Mouse (Mus musculus) spleen, embryonic (tissue): ENCODE measurements at regions not wholly inside any gene's neighbourhood (a gene's known extent, or its start where the extent isn't known, plus 50 kb on each side); places are given as distances from the start of the nearest gene placed in this dataset.
"Not testable (repeated sequence)": the region's sequence is repeated elsewhere in the genome, so short reads cannot be mapped to it uniquely, and the experiment has no call there.

Experiments
- CTCF ChIA-PET: fragments of 350-600 bp; sonication (Branson Sonifier 250); formaldehyde crosslinking; loops from one replicate; lab custom pipeline; 2022; lab: Charles Lee

GRCm38 (mm10) chr17:85886237-85886636 is 198.2 kb upstream of the Six2 start:
- CTCF ChIA-PET: no interaction called here

- CTCF ChIA-PET: no interaction called here
Observed at GRCm38 (mm10) chr17:85881636-85882170, 193.6 kb upstream of the Six2 start.

- CTCF ChIA-PET: no interaction called here
Observed at GRCm38 (mm10) chr17:85881046-85881445, 193.0 kb upstream of the Six2 start.

GRCm38 (mm10) chr17:85877426-85877825 is 189.4 kb upstream of the Six2 start:
- CTCF ChIA-PET: interaction anchor here (0.6 kb wide), 1 partner anchor 998 kb away, joined by 11 read pairs; no protein-coding TSS in a partner anchor

- CTCF ChIA-PET: no interaction called here
Observed at GRCm38 (mm10) chr17:85876853-85877252, 188.8 kb upstream of the Six2 start.

GRCm38 (mm10) chr17:85873853-85874586 is 185.9 kb upstream of the Six2 start:
- CTCF ChIA-PET: interaction anchor here (0.6 kb wide), 1 partner anchor 25 kb away, joined by 7 read pairs; no protein-coding TSS in a partner anchor

- CTCF ChIA-PET: no interaction called here
Observed at GRCm38 (mm10) chr17:85872903-85873413, 184.9 kb upstream of the Six2 start.

- CTCF ChIA-PET: no interaction called here
Observed at GRCm38 (mm10) chr17:85870406-85870805, 182.3 kb upstream of the Six2 start.

- CTCF ChIA-PET: no interaction called here
Observed at GRCm38 (mm10) chr17:85869179-85869578, 181.1 kb upstream of the Six2 start.

- CTCF ChIA-PET: no interaction called here
Observed at GRCm38 (mm10) chr17:85867945-85868616, 180.0 kb upstream of the Six2 start.

- CTCF ChIA-PET: no interaction called here
Observed at GRCm38 (mm10) chr17:85866581-85866980, 178.5 kb upstream of the Six2 start.

GRCm38 (mm10) chr17:85865940-85866339 is 177.9 kb upstream of the Six2 start:
- CTCF ChIA-PET: no interaction called here

GRCm38 (mm10) chr17:85861328-85861727 is 173.3 kb upstream of the Six2 start:
- CTCF ChIA-PET: no interaction called here

GRCm38 (mm10) chr17:85860797-85861196 is 172.7 kb upstream of the Six2 start:
- CTCF ChIA-PET: no interaction called here

GRCm38 (mm10) chr17:85859926-85860707 is 172.0 kb upstream of the Six2 start:
- CTCF ChIA-PET: no interaction called here

- CTCF ChIA-PET: no interaction called here
Observed at GRCm38 (mm10) chr17:85858516-85858915, 170.4 kb upstream of the Six2 start.

- CTCF ChIA-PET: no interaction called here
Observed at GRCm38 (mm10) chr17:85857705-85858472, 169.8 kb upstream of the Six2 start.

GRCm38 (mm10) chr17:85856894-85857293 is 168.8 kb upstream of the Six2 start:
- CTCF ChIA-PET: not testable (repeated sequence)

GRCm38 (mm10) chr17:85853156-85853555 is 165.1 kb upstream of the Six2 start:
- CTCF ChIA-PET: no interaction called here

GRCm38 (mm10) chr17:85848526-85848925 is 160.5 kb upstream of the Six2 start:
- CTCF ChIA-PET: no interaction called here

GRCm38 (mm10) chr17:85847756-85848155 is 159.7 kb upstream of the Six2 start:
- CTCF ChIA-PET: no interaction called here
